Mouse (Mus musculus) lung, postnatal 0 days (tissue): ENCODE measurements around the gene P4hb. TPM values are rescaled to one million over a fixed set of nuclear protein-coding genes. Genes with fewer than 3 reads are reported as not detected.

Experiments used
- ATAC-seq: fragments of 200-750 bp; cut with Nextera tagmentation; 2 replicates; pipeline ENCODE4 v1.8.0; 2017; ENCODE audit warnings: moderate library complexity
- DNase-seq: peaks from one replicate; pipeline ENCODE4 v3.0.0-alpha.2; 2016; ENCODE audit warnings: low spot score
- H3K27ac ChIP-seq: fragments of 300-500 bp; sonication (generic); 2 replicates; pipeline ENCODE4 v1.5.1; 2014; ENCODE audit warnings: antibody characterized with exemption, mild to moderate bottlenecking, low read length, mixed read lengths
- H3K27me3 ChIP-seq: fragments of 300-500 bp; sonication (generic); replicated peaks from 2 replicates; pipeline ENCODE4 v1.6.1; 2014; ENCODE audit warnings: low read length, mixed read lengths; ENCODE audit not compliant: insufficient read depth
- H3K36me3 ChIP-seq: fragments of 300-500 bp; sonication (generic); 2 replicates; pipeline ENCODE4 v1.6.1; 2014; ENCODE audit warnings: low read length, mixed read lengths; ENCODE audit not compliant: insufficient read depth
- H3K4me1 ChIP-seq: fragments of 300-500 bp; sonication (generic); 2 replicates; pipeline ENCODE4 v1.6.1; 2014; ENCODE audit warnings: antibody characterized with exemption, low read depth, low read length, mixed read lengths; ENCODE audit not compliant: insufficient read depth
- H3K4me2 ChIP-seq: fragments of 300-500 bp; sonication (generic); replicated peaks from 2 replicates; pipeline ENCODE4 v1.6.1; 2014; ENCODE audit warnings: low read depth, mild to moderate bottlenecking, low read length, moderate library complexity, mixed read lengths
- H3K4me3 ChIP-seq: fragments of 300-500 bp; sonication (generic); 2 replicates; pipeline ENCODE4 v1.5.1; 2014; ENCODE audit warnings: low read depth, low read length
- H3K9ac ChIP-seq: fragments of 300-500 bp; sonication (generic); replicated peaks from 2 replicates; pipeline ENCODE4 v1.6.1; 2014; ENCODE audit warnings: low read depth, mild to moderate bottlenecking
- H3K9me3 ChIP-seq: fragments of 300-500 bp; sonication (generic); 2 replicates; pipeline ENCODE4 v1.6.1; 2016; ENCODE audit warnings: low read length, mixed read lengths
- CTCF ChIP-seq: IDR thresholded peaks from 2 replicates; pipeline ENCODE4 v1.5.1; 2016; ENCODE audit warnings: antibody characterized with exemption, mild to moderate bottlenecking
- EP300 ChIP-seq: IDR thresholded peaks from 2 replicates; pipeline ENCODE4 v1.6.1; 2016; ENCODE audit warnings: antibody characterized with exemption, mild to moderate bottlenecking, control low read depth
- WGBS: fragments of 180-500 bp; shearing (Covaris S2); extraction: QIAGEN DNeasy Blood & Tissue Kit; methylation state at CpG from one replicate; pipeline ENCODE4 v1.1.7; 2014; 5-methylcytosine and 5-hydroxymethylcytosine counted together
- polyA plus RNA-seq: library from polyadenylated mRNA; unstranded; fragments of >200 nt; fragmentation: Nextera tagmentation; extraction: Ambion mirVana; gene quantifications from 2 replicates; pipeline ENCODE4 v1.2.1, GENCODE M21; 2015

The P4hb gene
- polyA plus RNA-seq, 1 experiment from 2014 or later, result 555 TPM

GRCm38 (mm10) chr11:120616617-120617294 is 43.7 kb upstream of the P4hb start:
- 33% methylated on average over 4 of the region's 4 CpGs for WGBS
- Histone ChIP-seq H3K27me3 (no peaks in the 10 kb centered on the region), H3K36me3 (peaks cover 18% of the 10 kb centered on the region), H3K27ac (no peak overlapping the region), H3K4me3 (peak overlapping the region; percentile 63), H3K4me2 (peak overlapping the region; percentile 92), H3K9me3 (no peaks in the 10 kb centered on the region), H3K9ac (peak overlapping the region; percentile 65), H3K4me1 (peaks cover 8% of the 10 kb centered on the region)
- TF ChIP-seq EP300 (no peak), CTCF (no peak)
- DNase-seq (no peak), ATAC-seq (no peak)

DNA sequence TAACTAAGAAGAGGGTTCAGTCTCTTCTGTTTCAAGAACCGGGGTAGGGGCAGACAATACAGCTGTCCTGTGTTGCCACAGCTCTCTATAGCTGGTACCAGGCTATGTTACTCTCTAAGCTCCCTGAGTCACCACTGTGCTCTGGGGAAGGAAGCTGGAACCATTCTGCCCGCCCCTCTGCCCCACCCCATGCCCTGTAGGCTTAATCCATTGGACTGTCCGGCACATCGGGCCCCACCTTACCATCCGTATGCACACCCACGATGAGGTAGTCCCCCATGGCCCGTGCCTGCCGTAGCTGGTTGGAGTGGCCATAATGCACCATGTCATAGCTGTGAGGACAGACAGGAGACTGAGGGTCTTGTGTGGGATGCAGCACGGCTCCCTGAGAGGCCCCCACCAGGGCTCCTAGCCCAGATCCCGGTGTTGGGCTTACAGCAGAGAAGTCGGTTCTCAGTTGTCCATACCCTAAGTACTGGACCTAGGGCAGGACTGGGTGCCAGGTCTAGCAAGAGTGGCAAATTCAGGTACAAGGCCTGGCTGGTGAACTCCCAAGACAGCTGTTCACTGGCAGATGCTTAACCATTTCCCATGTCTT is 42.7 kb upstream of the P4hb start:
- no peak for DNase-seq
- 82% methylated on average over 11 of the region's 11 CpGs for WGBS
- H3K9me3 ChIP-seq, result no peaks in the 10 kb centered on the region
- peaks cover 17% of the 10 kb centered on the region for H3K36me3 ChIP-seq
- no peak overlapping the region for H3K9ac ChIP-seq
- no peak overlapping the region for H3K4me2 ChIP-seq
- H3K4me1 ChIP-seq, result peaks cover 8% of the 10 kb centered on the region
- no peaks in the 10 kb centered on the region for H3K27me3 ChIP-seq
- TF ChIP-seq EP300 (no peak), CTCF (no peak)
- H3K4me3 ChIP-seq, result no peak overlapping the region
- no peak overlapping the region for H3K27ac ChIP-seq
- ATAC-seq, result no peak

DNA sequence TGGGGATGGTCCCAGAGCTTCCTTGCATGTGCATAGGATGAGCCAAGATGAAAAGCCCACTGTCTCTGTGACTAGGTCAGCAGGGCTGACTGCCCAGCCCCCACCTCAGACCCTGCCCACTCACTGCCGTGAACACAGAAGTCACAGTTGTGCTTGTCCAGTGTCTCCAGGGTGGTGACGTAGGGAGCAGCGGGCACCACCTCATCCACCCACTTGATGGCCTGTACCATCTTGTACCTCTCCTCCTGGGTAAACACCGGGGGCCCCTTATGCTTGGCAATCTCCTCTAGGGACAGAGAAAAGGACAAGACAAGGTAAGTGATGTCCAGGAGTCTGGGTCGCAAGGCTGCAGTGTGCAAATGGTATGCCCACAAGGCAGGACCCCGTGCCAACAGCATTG is 42.1 kb upstream of the P4hb start:
- no peaks in the 10 kb centered on the region for H3K27me3 ChIP-seq
- ATAC-seq (no peak), DNase-seq (no peak)
- no peak overlapping the region for H3K4me3 ChIP-seq
- no peak overlapping the region for H3K9ac ChIP-seq
- H3K27ac ChIP-seq, result no peak overlapping the region
- 90% methylated on average over 6 of the region's 6 CpGs for WGBS
- H3K9me3 ChIP-seq, result no peaks in the 10 kb centered on the region
- no peak for TF ChIP-seq EP300
- no peak for TF ChIP-seq CTCF
- H3K4me1 ChIP-seq, result peaks cover 8% of the 10 kb centered on the region
- H3K4me2 ChIP-seq, result no peak overlapping the region
- peaks cover 12% of the 10 kb centered on the region for H3K36me3 ChIP-seq

- peaks cover 11% of the 10 kb centered on the region for H3K36me3 ChIP-seq
- H3K27me3 ChIP-seq, result no peaks in the 10 kb centered on the region
- 84% methylated on average over 8 of the region's 8 CpGs for WGBS
- no peak overlapping the region for H3K4me3 ChIP-seq
- ATAC-seq, result no peak
- no peak overlapping the region for H3K27ac ChIP-seq
- TF ChIP-seq EP300, result no peak
- TF ChIP-seq CTCF, result no peak
- peaks cover 8% of the 10 kb centered on the region for H3K4me1 ChIP-seq
- no peak overlapping the region for H3K9ac ChIP-seq
- DNase-seq, result no peak
- no peaks in the 10 kb centered on the region for H3K9me3 ChIP-seq
- H3K4me2 ChIP-seq, result no peak overlapping the region
Observed at GRCm38 (mm10) chr11:120613976-120614375, 40.9 kb upstream of the P4hb start.

DNA sequence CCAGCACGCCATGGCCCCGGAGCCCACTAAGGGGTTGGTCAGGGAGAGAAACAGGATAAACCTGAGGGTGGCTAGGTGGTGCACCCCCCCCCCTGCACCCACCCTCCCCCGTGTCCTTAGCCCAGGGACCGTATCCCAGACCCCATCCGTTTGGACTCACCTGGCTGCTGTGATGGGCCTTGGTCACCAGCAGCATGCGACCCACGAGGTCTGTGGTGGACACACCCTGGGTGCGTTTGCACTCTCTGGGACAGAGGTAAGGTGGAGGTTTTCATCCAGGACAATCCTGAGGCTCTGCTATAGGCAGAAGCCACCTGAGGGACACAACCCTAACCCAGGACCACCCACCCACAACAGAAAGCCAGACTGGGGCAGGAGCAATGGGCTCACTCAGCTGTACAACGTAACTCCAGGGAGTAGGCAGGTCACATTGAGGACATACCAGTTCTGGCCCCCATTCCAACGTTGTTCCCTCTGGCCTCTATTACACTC is 40.5 kb upstream of the P4hb start:
- TF ChIP-seq CTCF (no peak), EP300 (no peak)
- no peak overlapping the region for H3K4me2 ChIP-seq
- WGBS, result 84% methylated on average over 9 of the region's 10 CpGs

GRCm38 (mm10) chr11:120612763-120613162 is 39.7 kb upstream of the P4hb start:
- Histone ChIP-seq H3K27me3 (no peaks in the 10 kb centered on the region), H3K9ac (no peak overlapping the region), H3K4me2 (no peak overlapping the region), H3K9me3 (no peaks in the 10 kb centered on the region), H3K36me3 (0 out of 2 replicates have a peak, but pooled peaks cover 5% of the 10 kb centered on the region), H3K4me3 (no peak overlapping the region), H3K27ac (no peak overlapping the region), H3K4me1 (peaks cover 15% of the 10 kb centered on the region)
- TF ChIP-seq EP300, result no peak
- peak; percentile 94 for TF ChIP-seq CTCF
- WGBS, result 34% methylated on average over 6 of the region's 6 CpGs
- ATAC-seq (peak; percentile 51), DNase-seq (peak; percentile 84)

More for the DNA sequence above, 40.5 kb upstream of the P4hb start:
- Histone ChIP-seq H3K27me3 (no peaks in the 10 kb centered on the region), H3K4me3 (no peak overlapping the region), H3K9me3 (no peaks in the 10 kb centered on the region), H3K4me1 (peaks cover 10% of the 10 kb centered on the region), H3K36me3 (peaks cover 9% of the 10 kb centered on the region), H3K27ac (no peak overlapping the region), H3K9ac (no peak overlapping the region)
- ATAC-seq, result no peak
- no peak for DNase-seq
